Mouse (Mus musculus) Patski (cell line): ENCODE measurements at regions not wholly inside any gene's neighbourhood (a gene's known extent, or its start where the extent isn't known, plus 50 kb on each side); places are given as distances from the start of the nearest gene placed in this dataset.

Source experiments
- ATAC-seq: fragments of 100-300 bp; one replicate; pipeline ENCODE4 v1.8.0; 2021
- CTCF ChIA-PET: fragments of 350-600 bp; sonication (Branson Sonifier 250); formaldehyde crosslinking; loops from one replicate; lab custom pipeline; 2022; ENCODE audit warnings: inconsistent platforms; lab: Charles Lee
- POLR2A ChIA-PET: fragments of 350-600 bp; sonication (Branson Sonifier 250); formaldehyde crosslinking; loops from one replicate; lab custom pipeline; 2022; ENCODE audit warnings: antibody characterized with exemption, inconsistent platforms; lab: Charles Lee
- DNase-seq: peaks from one replicate; pipeline ENCODE4 v3.0.0-alpha.2; 2011; ENCODE audit warnings: low read depth, low spot score
- H3K27me3 ChIP-seq: fragments of 371-371 bp; one replicate; pipeline ENCODE4 v1.5.1; 2021
- CTCF ChIP-seq: fragments of 100-300 bp; IDR thresholded peaks from one replicate; pipeline ENCODE4 v1.5.1; 2021
- in situ Hi-C: fragments of 300-500 bp; cut with MboI; formaldehyde crosslinking; loops from 3 replicates; pipeline ENCODE4 v1.11.1; 2018; ENCODE audit warnings: low pct_unique_long_range_greater_than_20kb, mixed read lengths

DNA sequence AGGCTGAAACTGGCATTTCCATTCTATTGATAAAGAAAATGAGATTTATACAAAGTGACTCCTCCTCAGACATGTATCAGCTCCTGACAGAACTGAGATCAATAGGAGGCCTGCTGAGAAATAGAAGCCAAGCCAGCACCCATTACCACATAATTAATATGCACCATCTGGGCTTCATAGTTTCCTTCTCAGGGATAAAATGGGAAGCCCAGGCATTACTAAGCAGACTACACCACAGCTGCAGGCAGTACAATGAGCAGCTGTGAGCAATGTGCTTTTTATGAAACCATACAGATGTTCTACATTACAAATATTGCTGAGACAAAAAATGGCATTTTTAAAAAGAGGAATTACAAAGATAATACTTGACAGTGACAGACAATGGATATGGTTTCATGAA, 950.1 kb downstream of the Otol1 start:
- ChIA-PET CTCF (interaction anchor here (0.5 kb wide), 1 partner anchor 761 kb away, joined by 3 read pairs; no protein-coding TSS in a partner anchor), POLR2A (no interaction called here)
- DNase-seq (no peak), ATAC-seq (no peak)
- in situ Hi-C loops = no loop called here
- no peak for TF ChIP-seq CTCF
- peaks cover 4% of the 10 kb centered on the region for H3K27me3 ChIP-seq

DNA sequence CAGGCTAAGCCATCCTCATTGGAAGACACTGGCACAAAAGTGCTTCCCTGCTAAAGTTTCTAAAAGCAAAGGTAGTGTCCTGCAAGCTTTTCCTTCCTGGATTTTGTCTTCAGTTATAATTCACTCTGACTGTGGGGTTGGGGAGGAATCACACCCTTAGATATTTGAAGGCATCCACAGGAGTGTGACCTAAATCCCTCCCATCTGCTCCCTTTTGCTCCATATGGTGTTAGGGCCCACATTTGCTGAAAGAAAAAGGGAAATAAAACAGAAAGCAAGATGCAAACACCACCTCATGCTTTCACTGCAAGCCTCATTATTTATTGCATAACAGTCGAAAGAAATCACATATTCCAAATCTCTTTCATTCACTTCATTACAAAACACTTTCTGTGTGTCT, 955.1 kb downstream of the Otol1 start:
- POLR2A ChIA-PET = no interaction called here
- in situ Hi-C loops = no loop called here
- DNase-seq = no peak
- no peak for TF ChIP-seq CTCF
- ATAC-seq = no peak
- CTCF ChIA-PET = no interaction called here
- no peaks in the 10 kb centered on the region for H3K27me3 ChIP-seq

DNA sequence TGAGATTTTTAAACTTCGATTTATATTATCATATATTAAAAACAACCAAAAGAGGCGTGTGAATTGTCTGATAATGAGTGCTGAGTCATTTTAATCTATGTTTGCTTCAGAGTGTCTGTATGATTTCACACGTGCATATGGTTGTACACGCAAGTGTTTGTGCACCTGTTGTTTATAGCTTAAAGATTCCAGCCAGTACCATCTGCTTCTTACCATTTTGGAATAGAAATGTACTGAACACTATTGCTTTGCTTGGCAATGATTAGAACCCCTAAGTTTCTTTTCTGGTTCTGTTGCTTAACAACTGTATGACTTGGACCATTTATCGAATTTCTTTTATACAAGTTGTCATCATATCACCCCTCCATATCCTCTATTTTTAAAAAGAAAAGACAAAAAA, 969.5 kb downstream of the Otol1 start:
- in situ Hi-C loops = no loop called here
- H3K27me3 ChIP-seq = no peaks in the 10 kb centered on the region
- CTCF ChIA-PET = no interaction called here
- POLR2A ChIA-PET = no interaction called here
- ATAC-seq = no peak
- DNase-seq = no peak
- TF ChIP-seq CTCF = no peak

DNA sequence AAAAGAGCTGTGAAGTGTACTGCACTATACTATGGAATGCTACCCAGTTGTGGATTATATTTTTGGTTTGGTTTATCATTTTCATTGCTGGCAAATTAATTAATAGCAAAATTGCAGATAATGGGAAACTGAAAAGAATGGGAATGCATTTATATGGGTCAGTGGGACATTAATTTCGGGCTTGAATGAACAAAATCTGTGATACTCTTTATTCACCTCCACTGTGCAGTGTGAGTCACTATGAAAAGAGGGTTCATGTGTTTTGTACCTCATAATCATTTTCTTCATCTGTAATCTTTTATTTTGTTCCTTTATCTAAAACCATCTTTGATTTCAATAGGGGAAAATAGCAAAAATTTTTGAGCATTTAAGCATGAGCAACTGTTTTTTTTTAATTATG, 983.5 kb downstream of the Otol1 start:
- in situ Hi-C loops = no loop called here
- no peaks in the 10 kb centered on the region for H3K27me3 ChIP-seq
- ATAC-seq (no peak), DNase-seq (no peak)
- POLR2A ChIA-PET = no interaction called here
- no peak for TF ChIP-seq CTCF
- CTCF ChIA-PET = no interaction called here

DNA sequence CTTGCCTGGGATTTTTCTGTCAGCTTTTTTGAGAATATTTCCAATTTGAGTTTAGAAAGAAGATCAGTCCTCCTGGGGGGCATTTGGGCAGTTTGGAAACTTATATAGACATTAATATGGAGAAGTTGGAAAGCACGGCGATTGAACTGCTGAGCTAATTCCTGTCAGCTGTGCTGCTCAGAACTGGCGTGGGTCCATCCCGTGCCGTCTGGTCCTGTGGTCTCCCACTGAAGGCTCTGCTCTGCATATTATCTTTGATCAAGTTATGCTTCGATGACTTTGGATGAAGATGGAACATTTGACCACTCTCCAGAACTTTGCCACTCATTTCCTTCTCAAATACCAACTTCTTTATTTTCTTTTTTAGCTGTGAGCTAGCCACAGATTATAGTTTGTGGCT, 995.6 kb downstream of the Otol1 start:
- DNase-seq (no peak), ATAC-seq (no peak)
- ChIA-PET POLR2A (no interaction called here), CTCF (no interaction called here)
- in situ Hi-C loops = no loop called here
- no peak for TF ChIP-seq CTCF
- H3K27me3 ChIP-seq = no peaks in the 10 kb centered on the region
